Mouse (Mus musculus): ENCODE data around the gene Dolpp1.

Dolpp1 gene

GRCm38 (mm10) chr2:30392114-30392576, at the start of gene Dolpp1:
Gene Dolpp1 (plus strand): TSS chr2:30392254.
- DNase-seq (ENCODE audit: low spot score in 2 of 2), result peak; percentile 92 to 96

GRCm38 (mm10) chr2:30342544-30342943, 49.5 kb upstream of the Dolpp1 start:
- DNase-seq (ENCODE audit: low spot score in 2 of 2), result no peak

DNA sequence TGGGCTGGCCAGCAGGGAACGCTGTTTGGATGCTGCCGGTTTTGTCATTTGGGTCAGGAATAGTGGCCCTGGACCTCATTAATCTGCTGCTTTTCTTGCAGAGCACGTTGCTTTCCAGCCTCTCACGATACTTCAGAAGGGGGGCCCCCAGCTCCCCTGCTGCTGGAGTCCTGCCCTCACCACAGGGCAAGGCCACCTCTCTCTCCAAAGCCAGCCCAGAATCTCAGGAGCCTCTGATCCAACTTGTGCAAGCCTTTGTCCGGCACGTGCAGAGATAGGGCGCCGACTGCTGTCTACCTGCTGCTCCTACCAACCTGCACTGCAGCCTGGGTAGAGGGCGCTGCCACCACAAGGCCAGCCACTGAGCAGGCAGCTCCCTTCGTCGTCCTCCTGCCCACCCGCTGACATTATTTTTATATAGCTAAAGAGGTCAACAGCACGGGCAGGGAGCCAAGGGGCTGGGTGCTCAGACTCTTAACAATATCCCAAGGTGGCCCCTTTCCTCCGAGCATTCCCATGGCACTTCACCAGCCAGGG, 48.4 kb upstream of the Dolpp1 start:
- DNase-seq (ENCODE audit: low spot score in 2 of 2), result no peak

DNA sequence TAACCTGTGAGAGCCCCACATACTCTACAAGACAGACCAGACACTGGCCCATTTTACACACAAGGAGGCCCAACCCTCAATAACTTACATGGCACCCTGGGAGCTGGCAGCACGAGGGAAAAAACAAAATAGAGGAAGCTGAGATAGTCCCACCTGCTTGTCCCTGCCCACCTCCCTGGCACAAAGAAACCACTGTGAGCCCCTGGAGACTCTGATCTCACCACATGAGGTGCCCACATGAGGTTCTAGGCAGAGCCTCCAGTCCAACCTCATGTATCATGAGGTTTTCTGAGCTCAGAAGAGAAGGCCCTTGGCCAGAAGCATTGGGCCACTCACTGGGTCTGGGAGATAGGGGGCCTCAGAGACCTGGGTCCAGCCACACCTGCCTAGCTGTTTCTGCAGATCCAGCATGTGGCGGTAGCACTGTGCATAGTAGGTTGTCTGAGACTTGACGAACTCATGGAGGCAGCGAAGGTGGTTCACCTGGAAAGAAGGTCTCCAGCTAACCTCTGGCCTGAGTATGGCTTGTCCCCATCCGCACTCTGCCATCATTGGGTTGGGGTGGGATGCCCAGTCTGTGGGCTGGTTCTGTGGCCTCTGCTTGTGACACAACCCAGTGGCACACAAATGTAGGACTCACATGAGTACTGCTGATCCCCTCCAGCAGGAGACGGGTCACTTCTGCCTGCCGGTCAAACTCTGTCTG, 45.9 kb upstream of the Dolpp1 start:
- no peak for DNase-seq (ENCODE audit: low spot score in 2 of 2)

- no peak for DNase-seq (ENCODE audit: low spot score in 2 of 2)
Measured at GRCm38 (mm10) chr2:30349196-30349595, 42.9 kb upstream of the Dolpp1 start.

- DNase-seq (ENCODE audit: low spot score in 2 of 2), result no peak
Measured at GRCm38 (mm10) chr2:30351149-30351548, 40.9 kb upstream of the Dolpp1 start.

DNA sequence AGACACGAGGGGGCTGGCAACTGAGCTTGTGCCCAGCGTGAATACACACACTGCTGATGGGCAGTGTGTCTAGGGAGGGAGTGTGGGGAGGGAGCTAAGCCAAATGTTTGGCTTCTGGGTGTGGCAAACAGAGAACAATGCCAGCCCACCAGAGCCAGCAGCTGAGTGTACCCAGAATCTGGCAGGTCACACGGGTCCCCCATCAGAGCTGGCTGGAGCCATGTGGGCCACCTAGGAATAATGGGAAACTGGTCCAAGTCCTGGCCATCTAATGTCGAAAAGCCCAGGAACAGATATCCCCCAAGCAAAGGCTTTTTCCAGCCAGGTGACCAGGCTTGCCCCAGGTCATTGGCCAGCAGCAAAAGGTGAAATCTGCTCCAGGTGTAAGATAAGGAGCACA, 36.2 kb upstream of the Dolpp1 start:
- DNase-seq (ENCODE audit: low spot score in 2 of 2), result no peak

- DNase-seq (ENCODE audit: low spot score in 2 of 2), result no peak
Measured at GRCm38 (mm10) chr2:30356266-30356665, 35.8 kb upstream of the Dolpp1 start.

DNA sequence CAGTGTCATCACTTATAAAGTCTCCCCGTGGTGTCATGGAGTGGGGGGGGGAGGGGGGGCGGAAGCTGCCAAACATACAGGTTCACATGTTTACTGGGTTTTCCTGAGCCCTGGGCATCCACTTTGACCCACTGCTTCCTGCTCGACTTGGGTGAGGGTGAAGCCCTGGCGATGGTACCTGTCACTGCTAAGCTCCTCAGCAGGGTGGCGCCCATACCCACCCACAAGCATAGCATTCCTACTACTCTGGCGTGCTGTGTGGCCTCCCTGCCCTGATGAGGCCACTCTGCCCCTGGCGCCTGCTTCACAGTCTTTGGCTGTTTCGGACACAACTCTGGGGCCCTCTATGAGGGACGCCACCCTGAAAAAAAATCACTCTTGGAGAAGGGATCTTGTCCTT, 35.1 kb upstream of the Dolpp1 start:
- no peak for DNase-seq (ENCODE audit: low spot score in 2 of 2)

- DNase-seq (ENCODE audit: low spot score in 2 of 2), result no peak
Measured at GRCm38 (mm10) chr2:30357552-30358510, 34.2 kb upstream of the Dolpp1 start.

GRCm38 (mm10) chr2:30358533-30359531, 33.2 kb upstream of the Dolpp1 start, which contains the start of gene Sh3glb2:
Gene Sh3glb2 (minus strand): TSS chr2:30359337.
- peak; percentile 72 to 86 for DNase-seq (ENCODE audit: low spot score in 2 of 2)

GRCm38 (mm10) chr2:30360626-30361025, 31.4 kb upstream of the Dolpp1 start:
- DNase-seq (ENCODE audit: low spot score in 2 of 2), result no peak

DNA sequence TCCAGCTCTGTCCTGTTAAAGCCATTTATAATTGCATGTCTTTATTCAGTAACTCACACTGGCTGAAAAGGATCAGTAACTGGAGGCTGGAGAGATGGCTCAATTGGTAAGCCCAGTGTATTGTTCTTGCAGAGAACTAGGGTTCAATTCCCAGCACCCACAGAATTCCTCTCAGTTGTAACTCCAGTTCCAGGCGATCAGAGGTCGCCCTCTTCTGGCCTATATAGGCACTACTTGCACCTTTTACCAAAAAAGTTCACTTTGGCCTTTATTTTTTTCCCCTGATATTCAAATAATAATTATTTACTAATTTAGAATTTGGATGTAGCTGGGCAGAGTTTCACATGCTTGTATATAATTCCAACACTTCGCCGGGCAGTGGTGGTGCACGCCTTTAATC, 29.2 kb upstream of the Dolpp1 start:
- DNase-seq (ENCODE audit: low spot score in 2 of 2), result no peak

DNA sequence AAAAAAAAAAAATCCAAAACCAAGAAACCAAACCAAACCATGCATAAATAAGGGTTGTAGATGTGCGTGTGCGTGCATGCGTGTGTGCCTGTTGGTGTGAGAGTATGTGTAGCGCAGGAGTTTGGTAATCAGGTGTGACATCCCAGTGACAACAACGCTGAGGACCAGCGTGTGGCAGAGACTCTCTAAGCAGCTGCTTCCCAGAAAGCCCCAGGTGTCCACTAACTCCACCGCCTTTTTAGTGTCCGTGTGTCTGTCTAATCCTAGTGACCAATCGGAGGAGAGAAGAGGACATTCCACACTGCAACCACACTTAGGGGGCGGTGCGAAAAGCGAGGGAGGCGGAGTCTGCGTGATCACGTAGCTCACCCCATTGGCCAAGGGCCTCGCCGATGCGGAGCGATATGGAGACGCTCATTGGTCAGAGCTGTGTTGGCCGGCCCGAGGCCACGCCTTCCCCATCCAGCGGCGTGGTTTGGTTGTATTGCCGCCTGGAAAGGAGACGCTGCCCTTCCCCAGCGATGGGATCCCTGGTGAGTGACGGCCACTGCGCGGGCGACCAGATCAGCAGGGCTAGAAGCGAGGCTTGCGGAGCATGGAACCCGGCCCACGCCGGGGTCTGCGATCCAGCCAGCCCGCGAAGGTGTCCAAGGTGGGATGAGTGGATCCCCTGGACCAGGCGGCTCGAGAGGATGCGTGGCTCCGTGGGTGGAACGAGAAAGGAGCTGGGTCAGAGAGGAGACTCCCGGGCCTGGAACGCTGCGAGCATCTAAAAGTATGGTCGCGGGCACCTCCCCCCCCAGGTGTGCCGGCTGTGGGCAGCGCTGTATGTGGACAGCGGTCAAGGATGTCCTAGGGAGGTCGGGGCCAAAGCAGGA, 28.0 kb upstream of the Dolpp1 start, which contains the start of gene Miga2:
Gene Miga2 (plus strand): TSS at position 461 of the 878 bp plus-strand sequence.
- DNase-seq (ENCODE audit: low spot score in 2 of 2), result peak; percentile 92 to 95

DNA sequence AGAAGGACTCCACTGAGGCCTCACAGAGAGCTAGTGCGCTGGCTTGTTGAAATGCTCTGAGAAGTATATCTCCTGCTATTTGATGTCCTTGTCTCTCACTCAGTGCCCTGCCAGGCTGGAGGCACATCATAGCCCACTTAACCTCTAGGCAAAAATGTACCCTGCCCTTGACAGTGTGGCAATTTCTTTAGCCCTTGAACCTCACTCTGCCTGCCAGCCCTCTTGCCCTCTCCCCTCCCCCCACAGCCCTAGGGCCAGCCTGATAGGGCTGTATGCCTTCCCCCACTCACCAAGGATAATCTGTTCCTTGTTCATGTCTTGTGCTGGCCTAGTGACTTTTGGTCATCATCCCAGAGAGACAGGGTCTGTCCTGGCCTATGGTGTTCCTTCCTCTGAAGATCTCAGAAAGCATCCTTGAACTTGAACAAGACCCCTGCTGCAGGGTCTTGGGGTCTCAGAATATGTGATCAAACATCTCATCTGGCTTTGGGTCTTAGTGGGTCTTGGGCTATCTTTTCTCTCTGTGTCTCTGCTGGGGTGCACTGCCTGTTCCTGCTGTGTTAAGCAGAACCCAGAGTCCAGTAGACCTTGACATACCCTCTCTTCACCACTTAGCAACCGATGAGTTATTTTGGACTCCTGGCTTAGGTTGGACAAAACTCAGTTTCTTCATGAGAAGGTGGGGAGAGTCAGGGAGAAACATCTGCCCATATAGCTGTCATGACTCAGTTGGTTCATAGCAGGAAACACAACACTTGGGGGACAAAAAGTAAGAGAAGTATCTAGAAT, 26.6 kb upstream of the Dolpp1 start:
- DNase-seq (ENCODE audit: low spot score in 2 of 2), result no peak

DNA sequence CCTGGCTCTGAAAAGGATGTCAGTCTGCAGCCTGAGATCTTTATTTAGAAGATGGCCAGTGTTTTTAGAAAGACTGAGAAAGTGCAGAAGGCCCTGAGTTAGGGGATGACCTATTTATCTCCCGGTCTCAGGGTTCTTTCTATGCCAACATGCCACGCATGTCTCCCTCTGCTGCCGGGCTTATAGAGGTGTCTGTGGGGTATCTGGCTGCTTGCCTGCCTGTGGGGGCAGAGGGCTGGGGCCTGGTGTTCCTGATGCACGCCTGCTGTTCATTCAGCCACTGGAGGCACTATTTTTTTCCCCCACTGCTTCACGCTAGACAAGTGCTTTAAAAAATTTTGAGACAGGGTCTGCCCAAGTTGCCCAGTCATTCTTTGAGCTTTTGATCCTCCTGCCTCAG, 25.9 kb upstream of the Dolpp1 start:
- no peak for DNase-seq (ENCODE audit: low spot score in 2 of 2)

DNA sequence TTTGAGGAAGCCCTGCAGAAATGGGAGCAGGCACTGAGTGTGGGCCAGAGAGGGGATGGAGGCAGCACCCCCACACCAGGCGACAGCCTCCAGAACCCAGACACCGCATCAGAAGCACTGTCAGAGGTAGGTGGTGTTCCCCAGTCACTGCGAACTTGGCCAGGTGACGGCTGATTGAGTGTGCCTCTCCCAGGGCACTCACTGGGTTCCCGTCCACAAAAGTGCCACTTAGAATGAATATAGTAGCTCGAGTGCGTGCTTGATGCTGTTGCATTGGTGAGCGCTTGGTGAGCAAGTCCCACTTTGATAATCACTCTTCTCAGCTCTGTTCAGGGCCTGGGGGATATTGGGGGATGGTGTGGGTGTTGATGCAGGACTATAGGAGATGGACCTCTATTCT, 20.5 kb upstream of the Dolpp1 start:
- DNase-seq (ENCODE audit: low spot score in 2 of 2), result no peak

DNA sequence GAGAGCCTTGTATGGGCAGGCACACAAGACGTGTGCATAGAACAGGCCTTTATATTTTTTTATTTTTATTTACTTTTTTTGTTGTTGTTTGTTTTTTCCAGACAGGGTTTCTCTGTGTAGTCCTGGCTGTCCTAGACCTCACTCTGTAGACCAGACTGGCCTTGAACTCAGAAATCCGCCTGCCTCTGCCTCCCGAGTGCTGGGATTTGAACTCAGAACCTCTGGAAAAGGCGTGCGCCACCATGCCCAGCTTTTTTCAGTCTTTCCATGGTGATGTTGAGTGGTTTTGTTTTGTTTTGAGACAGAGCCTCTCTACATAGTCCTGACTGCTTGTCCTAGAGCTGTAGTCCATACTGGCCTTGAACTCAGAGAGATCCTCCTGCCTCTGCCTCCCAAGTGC, 19.3 kb upstream of the Dolpp1 start:
- no peak for DNase-seq (ENCODE audit: low spot score in 2 of 2)

DNA sequence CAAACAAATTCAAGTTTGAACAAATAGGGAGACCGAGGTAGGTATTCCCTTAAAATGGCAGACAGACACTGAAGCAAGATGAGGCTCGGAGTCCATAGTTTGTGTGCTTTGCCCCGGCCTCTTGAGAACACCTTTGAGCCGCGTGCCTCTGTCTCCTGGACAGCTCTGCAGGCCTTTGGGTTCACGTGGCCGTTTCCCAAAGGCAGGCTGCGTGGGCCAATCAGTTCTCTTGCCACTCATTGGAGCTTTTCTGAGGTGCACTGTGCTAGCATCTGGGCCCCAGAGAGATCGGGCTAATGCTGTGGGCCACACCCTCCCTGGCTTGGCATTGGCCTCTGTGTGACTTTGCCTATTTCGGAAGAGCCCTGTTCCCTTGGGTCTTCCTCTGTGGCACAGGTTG, 16.2 kb upstream of the Dolpp1 start:
- DNase-seq (ENCODE audit: low spot score in 2 of 2), result no peak

All from cerebellum, postnatal 4 days (tissue).